Comparison of ENCODE assay signal across 29 mouse cellular contexts in the genomic region with DNA sequence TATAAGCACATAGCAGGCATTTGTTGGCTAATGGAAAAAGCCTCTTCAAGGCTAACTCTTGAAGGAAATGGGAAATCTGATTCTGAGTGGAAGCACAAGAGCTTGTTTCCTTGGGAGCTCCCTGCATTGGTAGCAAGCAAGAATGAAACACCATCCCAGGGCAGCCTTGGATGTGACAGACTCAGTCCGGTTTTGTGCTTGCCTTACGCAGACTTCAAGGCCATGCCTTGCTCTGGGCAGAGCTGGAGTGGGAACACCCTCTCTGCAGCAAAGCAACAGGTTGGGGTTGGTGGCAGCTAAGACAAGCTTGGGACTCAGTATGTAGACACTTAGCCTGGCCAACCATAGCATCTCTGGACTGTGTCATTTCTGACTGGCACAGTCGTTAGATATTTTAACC. TPM values are rescaled to one million over a fixed set of nuclear protein-coding genes. Genes with fewer than 3 reads are reported as not detected.
"Had no signal": no experiment of that assay in that cellular context is flagged by ENCODE, and none has a peak within 500 bp of the region (broad histone marks: within the 10 kb centered on the region; RNA-seq: fewer than 3 reads in every experiment).

No protein-coding gene starts in this region.

- H3K27ac ChIP-seq: kidney, embryonic 15.5 days; left cerebral cortex, adult 2 months; liver, embryonic 13.5 days; macrophage; midbrain, embryonic 10.5 days; midbrain, embryonic 15.5 days; neural tube, embryonic 12.5 days; neural tube, embryonic 15.5 days had no signal

- H3K27me3 ChIP-seq: kidney, embryonic 15.5 days; liver, embryonic 13.5 days; midbrain, embryonic 15.5 days; neural tube, embryonic 12.5 days had no signal

- H3K4me3 ChIP-seq: kidney, embryonic 15.5 days; left cerebral cortex, adult 2 months; liver, embryonic 13.5 days; midbrain, embryonic 10.5 days; midbrain, embryonic 15.5 days; neural tube, embryonic 12.5 days; neural tube, embryonic 15.5 days had no signal

- H3K9me3 ChIP-seq: kidney, embryonic 15.5 days; liver, embryonic 13.5 days; midbrain, embryonic 10.5 days; midbrain, embryonic 15.5 days; neural tube, embryonic 12.5 days; neural tube, embryonic 15.5 days had no signal

- ATAC-seq: lung, postnatal 0 days; midbrain, embryonic 15.5 days had no signal

- H3K4me2 ChIP-seq: kidney, embryonic 15.5 days; liver, embryonic 13.5 days; lung, embryonic 14.5 days; midbrain, embryonic 15.5 days; neural tube, embryonic 12.5 days; neural tube, embryonic 15.5 days had no signal

- H3K36me3 ChIP-seq: kidney, embryonic 15.5 days; liver, embryonic 13.5 days; midbrain, embryonic 10.5 days; midbrain, embryonic 15.5 days; neural tube, embryonic 12.5 days; neural tube, embryonic 15.5 days had no signal

- H3K9ac ChIP-seq: kidney, embryonic 15.5 days; liver, embryonic 13.5 days; lung, embryonic 14.5 days; midbrain, embryonic 15.5 days; neural tube, embryonic 12.5 days; neural tube, embryonic 15.5 days had no signal

- H3K4me1 ChIP-seq: liver, embryonic 13.5 days had no signal

- DNase-seq: kidney, adult 18-20 months; kidney, postnatal 10 days; kidney, postnatal 36 days; layer of hippocampus, postnatal 36 days; liver, embryonic 13.5 days; lung, embryonic 14.5 days; thymus, adult 18-20 months; thymus, postnatal 4 days had no signal

RNA-seq across cellular contexts. Expression of gene Gm11060, which starts 5.7 kb away (rescaled TPM):
- total RNA-seq: layer of hippocampus, adult 8-10 months; layer of hippocampus, postnatal 10 days; layer of hippocampus, postnatal 36 days; left cerebral cortex, adult 2 months; left cerebral cortex, postnatal 10 days; left cerebral cortex, postnatal 36 days; liver, adult 2 months; megakaryocyte, adult 5-6 weeks had no signal
- polyA plus RNA-seq: kidney, embryonic 15.5 days; limb, embryonic 11.5 days; limb, embryonic 14.5 days; liver, adult 2 months; liver, embryonic 13.5 days; liver, embryonic 16.5 days; lung, embryonic 14.5 days; lung, postnatal 0 days; macrophage; midbrain, embryonic 10.5 days; midbrain, embryonic 15.5 days; neural tube, embryonic 12.5 days; neural tube, embryonic 15.5 days; small intestine, adult 2 months; spleen, adult 2 months; stomach, embryonic 16.5 days; testis, adult 2 months had no signal

RNA-seq across cellular contexts. Expression of gene Wt1, which starts 40.2 kb away (rescaled TPM):
- total RNA-seq: layer of hippocampus, adult 8-10 months; layer of hippocampus, postnatal 36 days; megakaryocyte, adult 5-6 weeks had no signal
- polyA plus RNA-seq: macrophage; midbrain, embryonic 10.5 days had no signal
